29 mouse cellular contexts compared by ENCODE assay signal in the genomic region with DNA sequence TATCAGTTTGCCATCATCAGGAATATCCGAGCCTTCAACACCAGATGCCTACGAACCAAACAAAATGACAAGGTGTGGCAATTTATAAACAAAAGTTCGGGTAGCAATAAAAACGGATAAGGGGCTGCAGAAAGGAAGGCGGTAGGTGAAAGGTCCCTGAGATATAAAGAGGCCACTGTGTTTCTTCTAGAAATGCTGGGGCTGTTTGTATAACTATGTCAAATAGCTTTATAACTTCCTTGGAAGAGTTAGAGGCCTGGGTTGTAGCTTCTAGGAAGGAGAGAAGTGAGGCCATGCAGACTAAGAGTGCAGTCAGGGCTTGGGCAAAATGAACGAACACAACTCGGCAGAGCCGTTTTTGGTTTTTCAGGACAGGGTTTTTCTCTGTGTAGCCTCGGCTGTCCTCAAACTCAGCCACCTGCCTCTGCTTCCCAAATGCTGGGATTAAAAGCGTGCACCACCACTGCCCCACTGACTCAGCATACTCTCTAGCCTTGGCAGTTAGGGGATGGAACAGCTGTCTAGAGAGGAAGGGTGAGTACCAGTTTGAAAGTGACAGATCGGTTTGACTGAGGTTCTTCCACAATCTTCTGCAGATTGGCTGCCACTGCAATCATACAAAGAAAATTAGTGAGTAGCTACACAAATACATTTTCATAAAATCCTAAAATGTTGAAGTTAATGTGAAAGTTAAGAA. TPM values are rescaled to one million over a fixed set of nuclear protein-coding genes. Genes with fewer than 3 reads are reported as not detected.
DNase-seq lines count a peak whose midpoint lies in the region; ATAC-seq lines count a peak whose summit lies in the region.
"Had no signal": no experiment of that assay in that cellular context is flagged by ENCODE, and none has a peak within 500 bp of the region (broad histone marks: within the 10 kb centered on the region; RNA-seq: fewer than 3 reads in every experiment).

No protein-coding gene starts in this region.

- H3K9me3 ChIP-seq in hindbrain, embryonic 13.5 days = no peaks in the 10 kb centered on the region
- H3K9me3 ChIP-seq in hindbrain, embryonic 10.5 days = no peaks in the 10 kb centered on the region
- no peaks in the 10 kb centered on the region for H3K9me3 ChIP-seq in intestine, embryonic 15.5 days
- no peaks in the 10 kb centered on the region for H3K9me3 ChIP-seq in forebrain, embryonic 14.5 days (replicated peaks; ENCODE audit: control insufficient read depth, low read length)
- H3K9me3 ChIP-seq: embryonic facial prominence, embryonic 12.5 days; embryonic facial prominence, embryonic 15.5 days; forebrain, embryonic 15.5 days; heart, embryonic 13.5 days had no signal

- H3K4me1 ChIP-seq in hindbrain, embryonic 13.5 days (replicated peaks) = no peaks in the 10 kb centered on the region
- no peaks in the 10 kb centered on the region for H3K4me1 ChIP-seq in hindbrain, embryonic 10.5 days (replicated peaks)
- H3K4me1 ChIP-seq in intestine, embryonic 15.5 days (replicated peaks) = no peaks in the 10 kb centered on the region
- H3K4me1 ChIP-seq in forebrain, embryonic 14.5 days (ENCODE audit: control insufficient read depth, insufficient read depth, low read length) = peaks cover 2% of the 10 kb centered on the region; the same call in 1 of the 2 replicates
- H3K4me1 ChIP-seq: embryonic facial prominence, embryonic 12.5 days; embryonic facial prominence, embryonic 15.5 days; forebrain, embryonic 15.5 days; heart, embryonic 13.5 days had no signal

- H3K27me3 ChIP-seq in hindbrain, embryonic 13.5 days = no peaks in the 10 kb centered on the region
- no peaks in the 10 kb centered on the region for H3K27me3 ChIP-seq in hindbrain, embryonic 10.5 days (ENCODE audit: insufficient read depth, poor library complexity, severe bottlenecking)
- no peaks in the 10 kb centered on the region for H3K27me3 ChIP-seq in intestine, embryonic 15.5 days (replicated peaks)
- H3K27me3 ChIP-seq in forebrain, embryonic 14.5 days (replicated peaks; ENCODE audit: control insufficient read depth, insufficient read depth, low read length) = no peaks in the 10 kb centered on the region
- H3K27me3 ChIP-seq: embryonic facial prominence, embryonic 12.5 days; embryonic facial prominence, embryonic 15.5 days; forebrain, embryonic 15.5 days; heart, embryonic 13.5 days had no signal

- 0 out of 2 replicates have a peak overlapping the region, but pooled peaks have one; percentile 60 for H3K27ac ChIP-seq in hindbrain, embryonic 13.5 days
- no peak overlapping the region for H3K27ac ChIP-seq in hindbrain, embryonic 10.5 days
- peak overlapping the region; percentile 44; the same call in 1 of the 2 replicates for H3K27ac ChIP-seq in intestine, embryonic 15.5 days
- H3K27ac ChIP-seq in forebrain, embryonic 14.5 days (ENCODE audit: low read depth, low read length) = no peak overlapping the region; the same call in 1 of the 2 replicates
- H3K27ac ChIP-seq: embryonic facial prominence, embryonic 12.5 days; embryonic facial prominence, embryonic 15.5 days; forebrain, embryonic 15.5 days; heart, embryonic 13.5 days; hindbrain, embryonic 14.5 days; hindbrain, postnatal 0 days had no signal

- no peak overlapping the region for H3K9ac ChIP-seq in hindbrain, embryonic 13.5 days
- H3K9ac ChIP-seq in intestine, embryonic 15.5 days = no peak overlapping the region
- no peak overlapping the region for H3K9ac ChIP-seq in forebrain, embryonic 14.5 days (ENCODE audit: low read length)
- H3K9ac ChIP-seq: embryonic facial prominence, embryonic 12.5 days; embryonic facial prominence, embryonic 15.5 days; forebrain, embryonic 15.5 days; heart, embryonic 13.5 days; hindbrain, embryonic 14.5 days had no signal

- no peak for DNase-seq in hindbrain, embryonic 10.5 days (ENCODE audit: low spot score)
- DNase-seq in brain, adult 2 months (ENCODE audit: low read depth, low spot score) = peak; percentile 6
- peak; percentile 10 for DNase-seq in large intestine, adult 2 months (ENCODE audit: low read depth, low spot score)
- no peak for DNase-seq in ovary, postnatal 14 days (ENCODE audit: low spot score)
- no peak for DNase-seq in forebrain, embryonic 14.5 days (ENCODE audit: low spot score)
- DNase-seq: adrenal gland, adult 8-10 months; adrenal gland, postnatal 25 days; cerebellum, adult 18-20 months; cerebellum, adult 9-10 months; cerebellum, postnatal 14 days; gastrocnemius, postnatal 25 days; heart, postnatal 14 days had no signal

- peaks cover 62% of the 10 kb centered on the region for H3K36me3 ChIP-seq in hindbrain, embryonic 13.5 days
- peaks cover 77% of the 10 kb centered on the region for H3K36me3 ChIP-seq in hindbrain, embryonic 10.5 days
- no peaks in the 10 kb centered on the region for H3K36me3 ChIP-seq in intestine, embryonic 15.5 days
- H3K36me3 ChIP-seq in forebrain, embryonic 14.5 days (ENCODE audit: control insufficient read depth, insufficient read depth, low read length) = peaks cover 51% of the 10 kb centered on the region

- H3K4me3 ChIP-seq in hindbrain, embryonic 13.5 days = no peak overlapping the region
- H3K4me3 ChIP-seq in hindbrain, embryonic 10.5 days = no peak overlapping the region
- no peak overlapping the region for H3K4me3 ChIP-seq in intestine, embryonic 15.5 days (replicated peaks)
- no peak overlapping the region for H3K4me3 ChIP-seq in forebrain, embryonic 14.5 days (ENCODE audit: low read depth, low read length)
- H3K4me3 ChIP-seq: embryonic facial prominence, embryonic 12.5 days; embryonic facial prominence, embryonic 15.5 days; forebrain, embryonic 15.5 days; heart, embryonic 13.5 days had no signal

- 92% methylated on average over 11 of the region's 11 CpGs for whole genome bisulfite sequencing in hindbrain, embryonic 13.5 days
- 91% methylated on average over 11 of the region's 11 CpGs for WGBS in hindbrain, embryonic 10.5 days
- 41% methylated on average over 11 of the region's 11 CpGs for WGBS in intestine, embryonic 15.5 days
- 26% methylated on average over 11 of the region's 11 CpGs for WGBS in large intestine, adult 2 months
- WGBS in forebrain, embryonic 14.5 days = 91% methylated on average over 11 of the region's 11 CpGs

- H3K4me2 ChIP-seq in hindbrain, embryonic 13.5 days = no peak overlapping the region
- no peak overlapping the region for H3K4me2 ChIP-seq in intestine, embryonic 15.5 days (replicated peaks)
- no peak overlapping the region for H3K4me2 ChIP-seq in forebrain, embryonic 14.5 days (ENCODE audit: low read length)
- H3K4me2 ChIP-seq: embryonic facial prominence, embryonic 12.5 days; embryonic facial prominence, embryonic 15.5 days; forebrain, embryonic 15.5 days; heart, embryonic 13.5 days; hindbrain, embryonic 14.5 days had no signal

- ATAC-seq in hindbrain, embryonic 13.5 days (ENCODE audit: low FRiP score) = no peak
- ATAC-seq in intestine, embryonic 15.5 days = peak; percentile 60
- no peak for ATAC-seq in forebrain, embryonic 14.5 days
- ATAC-seq in granulocyte monocyte progenitor cell, adult 5-6 weeks (replicated peaks; ENCODE audit: poor library complexity, severe bottlenecking) = no peak
- ATAC-seq: activated CD4-positive, CD25-positive, alpha-beta regulatory T cell, adult 4 months; forebrain, embryonic 15.5 days; hindbrain, postnatal 0 days; inflammation-experienced regulatory T-cells, adult 6 months had no signal

RNA-seq across cellular contexts. Expression of a gene that starts 32.4 kb away (rescaled TPM):
- not detected in 2 replicates for polyA plus RNA-seq in hindbrain, embryonic 13.5 days (2015; fragmentation: Nextera tagmentation; extraction: Ambion mirVana)
- polyA plus RNA-seq in hindbrain, embryonic 10.5 days (2016; fragmentation: Nextera tagmentation; extraction: Ambion mirVana) = not detected in 2 replicates
- polyA plus RNA-seq in intestine, embryonic 15.5 days (2015; fragmentation: Nextera tagmentation; extraction: Ambion mirVana) = not detected in 2 replicates
- 0.06 and 0.16 TPM in 2 replicates for polyA plus RNA-seq in large intestine, adult 2 months (2012; rRNA removed)
- polyA plus RNA-seq in forebrain, embryonic 14.5 days (2014; fragmentation: Nextera tagmentation; extraction: Ambion mirVana) = not detected in 2 replicates
- total RNA-seq in granulocyte monocyte progenitor cell, adult 5-6 weeks (2014; fragmentation: Nextera tagmentation) = not detected in 2 replicates
- not detected in 2 replicates for total RNA-seq in granulocyte monocyte progenitor cell, adult 5-6 weeks (2017)
- total RNA-seq: adrenal gland, adult 8-10 months; adrenal gland, postnatal 25 days; gastrocnemius, adult 8-10 months; gastrocnemius, postnatal 25 days; heart, postnatal 14 days; hematopoietic stem cell, adult 5-6 weeks; hindbrain, postnatal 0 days had no signal
- polyA plus RNA-seq: activated CD4-positive, CD25-positive, alpha-beta regulatory T cell, adult 4 months; C2C12; embryonic facial prominence, embryonic 12.5 days; embryonic facial prominence, embryonic 15.5 days; forebrain, embryonic 11.5 days; gonadal fat pad, adult 2 months; heart, embryonic 13.5 days; heart, embryonic 16.5 days; hindbrain, embryonic 14.5 days; hindbrain, postnatal 0 days; inflammation-experienced regulatory T-cells, adult 6 months had no signal

Comparison
In these comparisons a context has a peak if more than half of its experiments do, and no peak if none do; other contexts are left out.
1. H3K27ac ChIP-seq: peak in hindbrain, embryonic 13.5 days (single experiment) and intestine, embryonic 15.5 days (single experiment); none in hindbrain, embryonic 10.5 days (single experiment) and forebrain, embryonic 14.5 days (single experiment).
2. DNase-seq: peak in brain, adult 2 months (single experiment) and large intestine, adult 2 months (single experiment); none in hindbrain, embryonic 10.5 days (single experiment), ovary, postnatal 14 days (single experiment) and forebrain, embryonic 14.5 days (single experiment).